Mouse (Mus musculus) hindbrain, embryonic 13.5 days (tissue): ENCODE results near the gene Trir. TPM values are rescaled to one million over a fixed set of nuclear protein-coding genes. Genes with fewer than 3 reads are reported as not detected.

Source experiments
- ATAC-seq: fragments of 200-750 bp; cut with Nextera tagmentation; 2 replicates; pipeline ENCODE4 v1.8.0; 2017; ENCODE audit warnings: moderate TSS enrichment; ENCODE audit not compliant: low FRiP score
- H3K27ac ChIP-seq: fragments of 300-500 bp; sonication (generic); 2 replicates; pipeline ENCODE4 v1.5.1; 2015; ENCODE audit warnings: inconsistent platforms, mild to moderate bottlenecking, moderate library complexity
- H3K27me3 ChIP-seq: fragments of 300-500 bp; sonication (generic); 2 replicates; pipeline ENCODE4 v1.6.1; 2015; ENCODE audit warnings: mild to moderate bottlenecking, inconsistent platforms
- H3K36me3 ChIP-seq: fragments of 300-500 bp; sonication (generic); 2 replicates; pipeline ENCODE4 v1.6.1; 2015; ENCODE audit warnings: mild to moderate bottlenecking, inconsistent platforms
- H3K4me1 ChIP-seq: fragments of 300-500 bp; sonication (generic); replicated peaks from 2 replicates; pipeline ENCODE4 v1.6.1; 2015; ENCODE audit warnings: inconsistent platforms
- H3K4me2 ChIP-seq: fragments of 300-500 bp; sonication (generic); 2 replicates; pipeline ENCODE4 v1.6.1; 2015; ENCODE audit warnings: inconsistent platforms, mild to moderate bottlenecking, moderate library complexity
- H3K4me3 ChIP-seq: fragments of 300-500 bp; sonication (generic); 2 replicates; pipeline ENCODE4 v1.5.1; 2015; ENCODE audit warnings: mild to moderate bottlenecking, inconsistent platforms
- H3K9ac ChIP-seq: fragments of 300-500 bp; sonication (generic); 2 replicates; pipeline ENCODE4 v1.6.1; 2015; ENCODE audit warnings: mild to moderate bottlenecking, inconsistent platforms
- H3K9me3 ChIP-seq: fragments of 300-500 bp; sonication (generic); 2 replicates; pipeline ENCODE4 v1.6.1; 2016; ENCODE audit warnings: inconsistent platforms
- WGBS: fragments of 180-500 bp; shearing (Covaris S2); methylation state at CpG from one replicate; pipeline ENCODE4 v1.1.7; 2015; 5-methylcytosine and 5-hydroxymethylcytosine counted together
- polyA plus RNA-seq: library from polyadenylated mRNA; unstranded; fragments of >200 nt; fragmentation: Nextera tagmentation; extraction: Ambion mirVana; gene quantifications from 2 replicates; pipeline ENCODE4 v1.2.1, GENCODE M21; 2015

Trir gene
- 139 and 141 TPM in 2 replicates for polyA plus RNA-seq

DNA sequence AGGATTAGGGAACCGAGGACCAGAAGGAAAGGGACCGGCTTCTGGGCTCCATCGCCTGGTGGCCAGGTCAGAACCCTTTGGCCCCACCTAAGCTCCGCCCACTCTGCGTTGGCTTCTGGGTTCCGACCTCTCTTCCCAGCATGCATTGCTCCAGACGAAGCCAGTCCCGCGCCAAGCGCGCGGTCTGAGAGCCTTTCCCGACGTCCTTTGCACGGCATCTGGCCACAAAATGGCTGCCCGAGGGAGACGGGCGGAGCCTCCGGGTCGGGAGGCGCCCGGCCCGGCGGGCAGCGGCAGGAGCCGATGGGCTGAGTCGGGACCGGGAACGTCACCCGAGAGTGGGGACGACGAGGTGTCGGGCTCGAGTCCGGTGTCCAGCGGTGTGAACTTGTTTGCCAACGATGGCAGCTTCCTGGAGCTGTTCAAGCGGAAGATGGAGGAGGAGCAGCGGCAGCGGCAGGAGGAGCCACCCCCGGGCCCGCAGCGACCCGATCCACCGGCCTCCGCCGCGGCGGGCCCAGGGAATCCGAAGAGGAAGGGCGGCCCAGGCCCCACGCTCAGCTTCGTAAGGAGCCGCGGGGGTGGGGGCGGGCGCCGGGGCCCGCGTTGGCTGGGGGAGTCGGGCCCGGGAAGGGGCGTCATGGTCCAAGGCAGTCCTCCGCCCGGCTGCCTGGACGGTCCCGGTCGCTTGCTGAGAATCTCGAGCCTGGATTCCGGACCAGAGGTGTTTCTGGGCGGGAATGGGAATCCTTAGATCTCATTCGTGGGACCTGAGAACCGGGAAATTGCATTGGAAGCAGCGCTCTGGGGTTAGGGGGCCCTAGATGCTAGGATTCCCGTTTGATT lies at the start of gene Trir:
Trir (plus strand) TSS at position 154 of the 846 bp plus-strand sequence.
- H3K36me3 ChIP-seq = peaks cover 47% of the 10 kb centered on the region
- 1% methylated on average over 72 of the region's 75 CpGs for WGBS
- ATAC-seq = peak; percentile 74
- H3K27ac ChIP-seq = peak within 1 kb of the TSS; percentile 93
- no peaks in the 10 kb centered on the region for H3K9me3 ChIP-seq
- H3K27me3 ChIP-seq = no peaks in the 10 kb centered on the region
- peak within 1 kb of the TSS; percentile 91 for H3K4me3 ChIP-seq
- H3K4me1 ChIP-seq = peaks cover 41% of the 10 kb centered on the region
- H3K9ac ChIP-seq = peak within 1 kb of the TSS; percentile 100
- peak within 1 kb of the TSS; percentile 92 for H3K4me2 ChIP-seq

DNA sequence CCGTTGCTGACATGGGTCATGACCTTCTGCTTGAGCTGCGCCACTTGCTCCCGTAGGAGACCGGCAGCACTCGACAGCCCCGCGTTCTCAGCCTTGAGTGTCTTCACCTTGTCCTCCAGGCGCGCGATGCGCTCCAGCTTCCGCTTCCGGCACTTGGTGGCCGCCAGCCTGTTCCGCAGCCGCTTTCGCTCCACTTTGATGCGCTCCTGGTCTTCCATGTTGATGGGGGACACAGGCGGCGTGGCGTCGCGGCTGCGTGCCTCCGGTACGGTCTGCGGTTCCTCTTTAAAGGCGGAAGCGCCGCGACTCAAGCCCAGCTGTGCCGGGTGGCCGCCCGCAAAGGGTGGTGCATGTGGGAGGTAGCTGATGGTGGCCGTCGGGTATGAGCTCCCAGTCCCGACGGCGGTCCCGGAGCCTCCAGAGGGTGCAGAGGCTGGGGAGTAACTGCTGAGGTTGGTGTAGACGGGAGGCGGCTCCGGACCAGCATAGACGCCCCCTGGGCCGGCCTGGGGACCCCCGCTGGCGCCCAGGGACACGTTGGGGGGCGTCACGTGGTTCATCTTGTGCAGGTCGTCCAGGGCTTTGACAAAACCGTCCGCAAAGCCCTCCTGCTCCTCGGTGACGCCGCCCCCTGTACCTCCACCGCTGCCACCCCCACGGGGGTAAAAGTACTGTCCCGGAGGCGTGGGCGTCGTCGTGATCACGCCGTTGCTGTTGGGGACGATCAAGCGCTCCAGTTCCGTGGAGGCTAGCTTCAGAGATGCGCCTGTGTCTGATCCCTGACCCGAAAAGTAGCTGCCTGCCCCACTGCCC lies 49.0 kb upstream of the Trir start:
- Histone ChIP-seq H3K9me3 (no peaks in the 10 kb centered on the region), H3K27ac (peak overlapping the region; percentile 77), H3K4me1 (peaks cover 79% of the 10 kb centered on the region), H3K4me3 (peak overlapping the region; percentile 52), H3K27me3 (peaks cover 38% of the 10 kb centered on the region), H3K9ac (peak overlapping the region; percentile 74), H3K4me2 (peak overlapping the region; percentile 91), H3K36me3 (peaks cover 21% of the 10 kb centered on the region)
- no peak for ATAC-seq
- WGBS = under 1% methylated on average over 70 of the region's 70 CpGs

GRCm38 (mm10) chr8:84978248-84978940 lies 48.2 kb upstream of the Trir start, which contains the start of gene Junb:
Junb (minus strand) TSS chr8:84978718.
- WGBS = under 1% methylated on average over 63 of the region's 63 CpGs
- H3K4me1 ChIP-seq = peaks cover 79% of the 10 kb centered on the region
- H3K27me3 ChIP-seq = peaks cover 41% of the 10 kb centered on the region

GRCm38 (mm10) chr8:84979599-84980421 lies 46.8 kb upstream of the Trir start:
- peak; percentile 18 for ATAC-seq
- WGBS = 4% methylated on average over 37 of the region's 42 CpGs

More at GRCm38 (mm10) chr8:84978248-84978940, 48.2 kb upstream of the Trir start, which contains the start of gene Junb:
- H3K9ac ChIP-seq = peak within 1 kb of the TSS; percentile 74
- peak within 1 kb of the TSS; percentile 91 for H3K4me2 ChIP-seq
- peak within 1 kb of the TSS; percentile 77 for H3K27ac ChIP-seq
- peak within 1 kb of the TSS; percentile 52 for H3K4me3 ChIP-seq
- H3K36me3 ChIP-seq = peaks cover 13% of the 10 kb centered on the region
- H3K9me3 ChIP-seq = no peaks in the 10 kb centered on the region
- peak; percentile 41 for ATAC-seq

DNA sequence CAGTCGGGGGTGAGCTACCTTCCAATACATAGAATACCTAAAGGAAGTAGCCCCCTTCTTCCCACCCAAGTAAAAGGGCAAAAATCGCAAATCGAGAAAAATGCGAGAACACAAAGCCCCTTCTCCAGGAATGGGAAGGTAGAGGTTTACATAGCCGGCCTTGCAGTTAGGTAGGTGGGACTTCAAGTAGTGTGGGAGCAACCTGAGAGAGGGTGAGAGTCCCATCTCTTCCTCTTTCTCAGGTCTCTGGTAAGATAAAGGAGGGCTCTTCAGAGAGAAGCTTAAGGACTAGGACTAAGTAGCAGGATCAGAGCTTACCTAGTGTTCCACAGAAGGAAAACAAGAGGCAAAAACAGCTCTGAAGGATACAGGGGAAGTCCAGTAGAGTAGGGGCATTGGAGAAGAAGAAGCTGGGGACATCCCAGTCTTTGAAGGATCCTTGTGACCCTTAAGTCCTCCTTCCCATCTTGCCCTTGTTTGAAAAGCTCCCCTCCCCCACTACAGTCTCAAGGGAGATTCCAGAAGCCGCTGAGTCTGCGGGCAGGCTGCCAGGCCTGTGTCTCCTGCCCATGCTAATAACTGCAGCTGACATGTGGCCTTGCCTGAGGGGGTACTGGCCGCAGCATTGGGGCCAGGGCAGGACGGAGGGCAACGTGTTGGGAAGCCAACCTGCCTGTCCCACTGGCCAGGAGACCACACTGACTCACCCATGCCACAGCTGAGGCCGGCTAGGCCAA lies 45.8 kb upstream of the Trir start:
- 32% methylated on average over 11 of the region's 11 CpGs for WGBS
- peak overlapping the region; percentile 46; the same call in 1 of the 2 replicates for H3K9ac ChIP-seq
- no peak for ATAC-seq

More at GRCm38 (mm10) chr8:84979599-84980421, 46.8 kb upstream of the Trir start:
- Histone ChIP-seq H3K27ac (0 out of 2 replicates have a peak overlapping the region, but pooled peaks have one; percentile 2), H3K4me2 (peak overlapping the region; percentile 91), H3K9ac (peak overlapping the region; percentile 53), H3K4me3 (peak overlapping the region; percentile 32), H3K4me1 (peaks cover 77% of the 10 kb centered on the region), H3K27me3 (peaks cover 55% of the 10 kb centered on the region), H3K9me3 (no peaks in the 10 kb centered on the region), H3K36me3 (peaks cover 5% of the 10 kb centered on the region; the same call in 1 of the 2 replicates)

DNA sequence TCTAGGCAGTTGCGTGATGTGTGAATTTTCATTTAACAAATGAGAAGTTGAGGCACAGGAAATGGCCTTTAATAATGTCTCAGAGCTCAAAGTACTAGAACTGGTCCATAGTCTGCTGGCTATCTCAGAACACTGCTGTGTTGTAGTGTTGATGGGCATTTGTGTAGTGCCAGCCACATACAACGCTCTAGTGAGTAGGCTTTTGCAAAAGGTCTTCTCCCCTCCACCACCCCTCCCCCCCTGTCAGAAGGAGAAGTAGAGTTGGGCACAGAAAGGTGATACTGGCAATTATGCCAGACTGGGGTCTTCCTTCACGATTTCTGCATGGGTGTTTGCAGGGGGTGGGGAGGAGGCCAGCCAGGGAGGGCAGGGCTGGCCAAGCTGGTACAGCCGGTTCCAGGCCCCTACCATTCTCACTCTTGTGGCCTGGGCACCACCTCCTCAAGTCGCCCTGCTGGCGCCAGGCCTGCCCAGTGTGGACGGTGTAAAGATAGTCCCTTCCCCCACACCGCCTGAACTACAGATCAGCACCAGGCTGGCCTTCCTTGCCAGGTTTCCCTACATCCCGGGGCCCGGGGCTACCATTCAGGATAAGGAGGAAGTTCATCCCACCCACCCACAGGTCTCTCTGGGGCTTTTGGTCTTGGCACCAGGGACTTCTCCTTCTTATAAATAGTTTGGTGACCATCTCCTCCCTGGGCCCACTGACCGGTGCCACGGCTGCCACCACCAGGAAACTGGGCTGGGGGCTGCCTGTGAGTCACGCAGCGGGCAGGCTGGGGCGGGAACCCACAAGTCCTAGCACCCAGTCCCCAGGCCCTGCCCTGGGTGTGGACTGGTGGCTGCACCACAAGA lies 44.8 kb upstream of the Trir start:
- H3K27ac ChIP-seq = no peak overlapping the region; the same call in 1 of the 2 replicates
- no peak overlapping the region for H3K4me2 ChIP-seq
- H3K9ac ChIP-seq = no peak overlapping the region
- peaks cover 67% of the 10 kb centered on the region for H3K27me3 ChIP-seq
- ATAC-seq = no peak
- H3K9me3 ChIP-seq = no peaks in the 10 kb centered on the region
- H3K4me1 ChIP-seq = peaks cover 74% of the 10 kb centered on the region
- no peak overlapping the region for H3K4me3 ChIP-seq
- 87% methylated on average over 15 of the region's 15 CpGs for WGBS
- no peaks in the 10 kb centered on the region for H3K36me3 ChIP-seq

More for the DNA sequence above, 45.8 kb upstream of the Trir start:
- peak overlapping the region; percentile 30; the same call in 1 of the 2 replicates for H3K4me2 ChIP-seq
- H3K4me3 ChIP-seq = no peak overlapping the region
- H3K27me3 ChIP-seq = peaks cover 60% of the 10 kb centered on the region
- peak overlapping the region; percentile 64 for H3K27ac ChIP-seq
- peaks cover 77% of the 10 kb centered on the region for H3K4me1 ChIP-seq
- H3K36me3 ChIP-seq = no peaks in the 10 kb centered on the region
- no peaks in the 10 kb centered on the region for H3K9me3 ChIP-seq

DNA sequence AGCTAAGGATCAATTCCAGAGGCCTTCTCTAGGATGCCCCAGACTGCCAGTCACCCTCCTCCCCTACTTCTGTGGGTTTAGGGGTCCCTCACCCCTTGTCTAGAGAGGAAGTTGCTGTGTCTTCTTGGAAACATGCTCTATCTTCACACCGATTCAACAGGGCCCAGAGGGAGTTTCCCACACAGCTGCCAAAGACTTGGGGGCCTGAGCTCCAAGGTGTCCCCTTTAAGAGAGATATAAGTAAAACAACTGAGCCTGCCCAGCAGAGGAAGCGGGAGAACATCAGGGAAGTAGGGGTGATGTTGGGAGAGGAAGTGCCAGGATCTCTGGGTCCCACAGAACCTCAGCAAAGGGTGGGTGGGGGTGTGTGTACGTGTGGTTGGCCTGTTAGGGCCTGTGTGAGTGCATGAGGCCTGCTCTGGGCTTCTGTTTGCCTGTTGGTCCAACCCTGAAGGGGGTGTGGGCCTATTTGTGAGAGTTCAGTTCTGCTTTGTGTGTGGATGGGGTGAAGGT lies 44.1 kb upstream of the Trir start:
- H3K9ac ChIP-seq = no peak overlapping the region
- H3K27me3 ChIP-seq = peaks cover 67% of the 10 kb centered on the region
- H3K4me3 ChIP-seq = no peak overlapping the region
- H3K27ac ChIP-seq = no peak overlapping the region
- no peak overlapping the region for H3K4me2 ChIP-seq
- no peaks in the 10 kb centered on the region for H3K36me3 ChIP-seq
- ATAC-seq = no peak
- 67% methylated on average over 3 of the region's 3 CpGs for WGBS
- H3K9me3 ChIP-seq = no peaks in the 10 kb centered on the region
- H3K4me1 ChIP-seq = peaks cover 68% of the 10 kb centered on the region

DNA sequence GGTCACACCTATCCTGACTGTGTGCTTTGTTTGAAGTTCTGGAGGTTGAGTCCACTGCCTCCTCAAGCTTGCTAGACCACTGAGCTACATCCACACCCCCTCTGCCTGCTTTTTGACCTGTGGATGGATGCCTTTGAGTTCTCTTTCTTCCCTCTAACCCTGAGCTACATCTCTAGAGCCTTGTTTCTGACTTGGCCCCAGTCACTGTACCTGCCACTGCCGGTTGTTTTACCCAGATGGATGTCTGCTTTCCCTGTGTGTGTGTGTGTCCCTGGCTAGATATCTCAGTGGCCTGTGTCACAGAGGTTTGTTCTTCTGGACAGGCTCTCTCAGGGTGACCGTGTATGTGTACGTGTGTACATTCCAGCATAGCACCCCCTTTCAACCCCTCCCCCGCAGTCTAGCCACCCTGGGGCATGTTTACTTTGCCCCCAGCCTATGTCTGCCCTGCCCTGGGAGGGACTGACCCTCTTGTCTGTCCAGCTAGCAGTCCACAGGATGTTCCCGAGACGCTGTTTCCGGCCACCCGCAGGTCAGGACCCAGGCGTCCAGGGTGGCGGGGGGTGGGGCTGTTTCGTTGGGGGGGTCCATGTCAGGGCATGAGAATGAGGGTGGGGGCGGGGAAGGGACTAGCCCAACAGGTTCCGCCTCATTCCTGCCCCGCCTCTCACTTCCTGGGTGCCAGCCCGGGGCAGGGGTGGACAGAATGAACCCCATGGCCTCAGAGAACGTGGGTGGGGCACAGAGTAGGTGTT lies 42.2 kb upstream of the Trir start:
- Histone ChIP-seq H3K27me3 (peaks cover 77% of the 10 kb centered on the region), H3K4me3 (no peak overlapping the region), H3K4me1 (peaks cover 53% of the 10 kb centered on the region), H3K36me3 (no peaks in the 10 kb centered on the region), H3K9ac (peak overlapping the region; percentile 77), H3K27ac (peak overlapping the region; percentile 62), H3K9me3 (no peaks in the 10 kb centered on the region), H3K4me2 (peak overlapping the region; percentile 100)
- 12% methylated on average over 16 of the region's 16 CpGs for WGBS
- no peak for ATAC-seq

- ATAC-seq = no peak
- peak overlapping the region; percentile 48 for H3K4me3 ChIP-seq
- under 1% methylated on average over 23 of the region's 23 CpGs for WGBS
- peak overlapping the region; percentile 100 for H3K4me2 ChIP-seq
- H3K9ac ChIP-seq = peak overlapping the region; percentile 77
- H3K27ac ChIP-seq = peak overlapping the region; percentile 79
- H3K4me1 ChIP-seq = peaks cover 51% of the 10 kb centered on the region
- H3K36me3 ChIP-seq = no peaks in the 10 kb centered on the region
- H3K9me3 ChIP-seq = no peaks in the 10 kb centered on the region
- peaks cover 76% of the 10 kb centered on the region for H3K27me3 ChIP-seq
Observed at GRCm38 (mm10) chr8:84985049-84985683, 41.5 kb upstream of the Trir start.
